Mouse (Mus musculus) MEL (cell line): ENCODE results near the gene Cd82.

Experiments
- CHD1 ChIP-seq: IDR thresholded peaks from 2 replicates; pipeline ENCODE4 v1.6.1; 2012; ENCODE audit warnings: low read depth, mild to moderate bottlenecking, inconsistent platforms, low read length, improper control_type of control experiment
- CHD2 ChIP-seq: IDR thresholded peaks from 2 replicates; pipeline ENCODE4 v1.6.1; 2011; ENCODE audit warnings: low read length, improper control_type of control experiment
- CTCF ChIP-seq, 3 experiments: IDR thresholded peaks in 2 of 3; conservative IDR thresholded peaks in 1 of 3; 2 replicates each; pipeline ENCODE4 v1.5.1; 2011 to 2012; ENCODE audit warnings: low read length in 3 of 3, low read depth in 2 of 3, mild to moderate bottlenecking in 2 of 3, improper control_type of control experiment in 1 of 3, inconsistent platforms in 1 of 3, mixed read lengths in 1 of 3, moderate library complexity in 1 of 3; ENCODE audit not compliant: control insufficient read depth in 1 of 3, insufficient read depth in 1 of 3, poor library complexity in 1 of 3, severe bottlenecking in 1 of 3
- MAZ ChIP-seq: IDR thresholded peaks from 2 replicates; pipeline ENCODE4 v1.6.1; 2012; ENCODE audit warnings: low read depth, mild to moderate bottlenecking, inconsistent platforms, low read length, improper control_type of control experiment
- MXI1 ChIP-seq: IDR thresholded peaks from 2 replicates; pipeline ENCODE4 v1.6.1; 2011; ENCODE audit warnings: mild to moderate bottlenecking, low read depth, low read length, improper control_type of control experiment
- POLR2A ChIP-seq, 2 experiments: IDR thresholded peaks; 2 replicates each; pipeline ENCODE4 v1.6.1; 2011 to 2012; ENCODE audit warnings: low read length in 2 of 2, mild to moderate bottlenecking in 2 of 2, control low read depth in 1 of 2, improper control_type of control experiment in 1 of 2, low read depth in 1 of 2, moderate library complexity in 1 of 2; ENCODE audit not compliant: control insufficient read depth in 1 of 2, insufficient read depth in 1 of 2, poor library complexity in 1 of 2
- RAD21 ChIP-seq: IDR thresholded peaks from 2 replicates; pipeline ENCODE4 v1.6.1; 2011; ENCODE audit warnings: mild to moderate bottlenecking, low read depth, low read length, improper control_type of control experiment
- TAL1 ChIP-seq: IDR thresholded peaks from 2 replicates; pipeline ENCODE4 v1.6.1; 2012; ENCODE audit warnings: mild to moderate bottlenecking, inconsistent platforms, low read length, moderate library complexity, mixed read lengths
- UBTF ChIP-seq: IDR thresholded peaks from 2 replicates; pipeline ENCODE4 v1.6.1; 2012; ENCODE audit warnings: low read depth, mild to moderate bottlenecking, inconsistent platforms, low read length, improper control_type of control experiment, moderate library complexity, borderline replicate concordance; ENCODE audit not compliant: insufficient read depth
- USF2 ChIP-seq, 2 experiments: IDR thresholded peaks; 2 replicates each; pipeline ENCODE4 v1.6.1; 2011 to 2012; ENCODE audit warnings: improper control_type of control experiment in 2 of 2, low read length in 2 of 2, borderline replicate concordance in 1 of 2, inconsistent platforms in 1 of 2, low read depth in 1 of 2, mild to moderate bottlenecking in 1 of 2; ENCODE audit not compliant: insufficient read depth in 1 of 2
- ZC3H11A ChIP-seq: IDR thresholded peaks from 2 replicates; pipeline ENCODE4 v1.6.1; 2012; ENCODE audit warnings: low read depth, mild to moderate bottlenecking, inconsistent platforms, low read length, improper control_type of control experiment
- ZKSCAN1 ChIP-seq: IDR thresholded peaks from 2 replicates; pipeline ENCODE4 v1.6.1; 2012; ENCODE audit warnings: low read depth, mild to moderate bottlenecking, inconsistent platforms, low read length, improper control_type of control experiment, moderate library complexity

DNA sequence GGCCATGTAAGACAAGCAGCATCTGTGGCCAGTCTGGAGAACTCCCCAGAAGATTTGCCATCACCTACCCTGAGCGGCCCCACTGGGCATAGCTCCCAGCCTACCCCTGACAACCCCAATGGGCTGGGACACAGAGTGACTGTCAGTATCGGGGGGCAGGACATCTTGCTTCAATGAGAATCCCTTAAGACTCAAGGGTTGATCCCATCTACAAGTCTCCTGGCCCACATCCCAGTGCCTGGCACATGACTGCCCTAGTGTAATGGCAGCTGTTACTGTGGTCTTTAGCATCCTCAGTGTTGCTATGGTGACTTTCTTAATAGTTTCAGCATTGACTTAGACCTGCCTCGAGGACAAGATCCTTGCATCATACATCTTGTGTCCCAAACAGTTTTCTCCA lies 32.2 kb upstream of the Cd82 start:
- TF ChIP-seq MXI1 (no peak), ZKSCAN1 (no peak), ZC3H11A (no peak), CTCF (IDR thresholded peaks at IDR 0.05 in 2 of 3, conservative IDR thresholded peaks at IDR 0.05 in 1 of 3; ENCODE audit: control insufficient read depth in 1 of 3, insufficient read depth in 1 of 3, low read depth in 2 of 3, low read length in 3 of 3, poor library complexity in 1 of 3, severe bottlenecking in 1 of 3) (no peak), POLR2A (IDR thresholded peaks at IDR 0.05; ENCODE audit: control insufficient read depth in 1 of 2, insufficient read depth in 1 of 2, low read depth in 1 of 2, low read length in 2 of 2, poor library complexity in 1 of 2) (no peak), UBTF (no peak), MAZ (no peak), RAD21 (no peak), CHD1 (no peak), CHD2 (no peak), USF2 (IDR thresholded peaks at IDR 0.05; ENCODE audit: borderline replicate concordance in 1 of 2, insufficient read depth in 1 of 2, low read depth in 1 of 2, low read length in 2 of 2) (no peak), TAL1 (no peak)
